Mouse (Mus musculus) limb, embryonic 12.5 days (tissue): ENCODE measurements around the gene Haghl. TPM values are rescaled to one million over a fixed set of nuclear protein-coding genes. Genes with fewer than 3 reads are reported as not detected.

ENCODE experiments used
- ATAC-seq: fragments of 200-750 bp; cut with Nextera tagmentation; 2 replicates; pipeline ENCODE4 v1.8.0; 2017; ENCODE audit warnings: low read depth, moderate TSS enrichment; ENCODE audit not compliant: insufficient number of reproducible peaks, insufficient read depth, low FRiP score, low TSS enrichment
- H3K27ac ChIP-seq: fragments of 300-500 bp; sonication (generic); 2 replicates; pipeline ENCODE4 v1.5.1; 2016; ENCODE audit warnings: mild to moderate bottlenecking, moderate library complexity
- H3K27me3 ChIP-seq: fragments of 300-500 bp; sonication (generic); 2 replicates; pipeline ENCODE4 v1.6.1; 2016; ENCODE audit warnings: mild to moderate bottlenecking, moderate library complexity
- H3K36me3 ChIP-seq: fragments of 300-500 bp; sonication (generic); 2 replicates; pipeline ENCODE4 v1.6.1; 2016; ENCODE audit warnings: mild to moderate bottlenecking, moderate library complexity
- H3K4me1 ChIP-seq: fragments of 300-500 bp; sonication (generic); replicated peaks from 2 replicates; pipeline ENCODE4 v1.6.1; 2016
- H3K4me2 ChIP-seq: fragments of 300-500 bp; sonication (generic); 2 replicates; pipeline ENCODE4 v1.6.1; 2016; ENCODE audit warnings: mild to moderate bottlenecking, moderate library complexity
- H3K4me3 ChIP-seq: fragments of 300-500 bp; sonication (generic); replicated peaks from 2 replicates; pipeline ENCODE4 v1.5.1; 2016; ENCODE audit warnings: mild to moderate bottlenecking
- H3K9ac ChIP-seq: fragments of 300-500 bp; sonication (generic); replicated peaks from 2 replicates; pipeline ENCODE4 v1.6.1; 2016; ENCODE audit warnings: mild to moderate bottlenecking, moderate library complexity
- H3K9me3 ChIP-seq: fragments of 300-500 bp; sonication (generic); 2 replicates; pipeline ENCODE4 v1.6.1; 2016; ENCODE audit warnings: mild to moderate bottlenecking, moderate library complexity
- WGBS: fragments of 180-500 bp; shearing (Covaris S2); methylation state at CpG from one replicate; pipeline ENCODE4 v1.1.7; 2016; 5-methylcytosine and 5-hydroxymethylcytosine counted together
- polyA plus RNA-seq: library from polyadenylated mRNA; unstranded; fragments of >200 nt; fragmentation: Nextera tagmentation; extraction: Ambion mirVana; gene quantifications from 2 replicates; pipeline ENCODE4 v1.2.1, GENCODE M21; 2016

Haghl gene
- polyA plus RNA-seq, 1 experiment from 2014 or later: 89.8 TPM

- under 1% methylated on average over 35 of the region's 35 CpGs for WGBS
- peak; percentile 78 for ATAC-seq
- peak within 1 kb of the TSS; percentile 99 for H3K4me2 ChIP-seq
- H3K27me3 ChIP-seq: 0 out of 2 replicates have a peak, but pooled peaks cover 5% of the 10 kb centered on the region
- H3K36me3 ChIP-seq: 0 out of 2 replicates have a peak, but pooled peaks cover 10% of the 10 kb centered on the region
- H3K27ac ChIP-seq: peak within 1 kb of the TSS; percentile 69
- peaks cover 40% of the 10 kb centered on the region for H3K4me1 ChIP-seq
- H3K4me3 ChIP-seq: peak within 1 kb of the TSS; percentile 84
- H3K9me3 ChIP-seq: no peaks in the 10 kb centered on the region
- H3K9ac ChIP-seq: peak within 1 kb of the TSS; percentile 79
Measured at GRCm38 (mm10) chr17:25796951-25797369, 11.5 kb upstream of the Haghl start, which contains the start of gene Metrn. TSS of gene Metrn (minus strand) at chr17:25797136.

- peak; percentile 11; the same call in 1 of the 2 replicates for ATAC-seq
- Histone ChIP-seq H3K9me3 (no peaks in the 10 kb centered on the region), H3K27me3 (0 out of 2 replicates have a peak, but pooled peaks cover 1% of the 10 kb centered on the region), H3K4me3 (peak overlapping the region; percentile 84), H3K36me3 (0 out of 2 replicates have a peak, but pooled peaks cover 10% of the 10 kb centered on the region), H3K27ac (peak overlapping the region; percentile 69; the same call in 1 of the 2 replicates), H3K9ac (peak overlapping the region; percentile 79), H3K4me1 (peaks cover 44% of the 10 kb centered on the region), H3K4me2 (peak overlapping the region; percentile 99)
- under 1% methylated on average over 37 of the region's 37 CpGs for whole genome bisulfite sequencing
Measured at GRCm38 (mm10) chr17:25796211-25796771, 10.8 kb upstream of the Haghl start.

- Histone ChIP-seq H3K4me2 (peak within 1 kb of the TSS; percentile 99), H3K9me3 (no peaks in the 10 kb centered on the region), H3K4me1 (peaks cover 50% of the 10 kb centered on the region), H3K4me3 (peak within 1 kb of the TSS; percentile 84), H3K27ac (peak within 1 kb of the TSS; percentile 69; the same call in 1 of the 2 replicates), H3K9ac (peak within 1 kb of the TSS; percentile 79), H3K27me3 (no peaks in the 10 kb centered on the region), H3K36me3 (0 out of 2 replicates have a peak, but pooled peaks cover 10% of the 10 kb centered on the region)
- ATAC-seq: no peak
- WGBS: 5% methylated on average over 6 of the region's 6 CpGs
Measured at GRCm38 (mm10) chr17:25795609-25796092, 10.2 kb upstream of the Haghl start, which contains the start of gene AC134908.4. TSS of gene AC134908.4 (minus strand) at chr17:25795659.

- Histone ChIP-seq H3K36me3 (0 out of 2 replicates have a peak, but pooled peaks cover 10% of the 10 kb centered on the region), H3K4me3 (peak overlapping the region; percentile 84), H3K9me3 (no peaks in the 10 kb centered on the region), H3K27ac (0 out of 2 replicates have a peak overlapping the region, but pooled peaks have one; percentile 69), H3K27me3 (no peaks in the 10 kb centered on the region), H3K4me1 (peaks cover 52% of the 10 kb centered on the region), H3K9ac (peak overlapping the region; percentile 79; the same call in 1 of the 2 replicates), H3K4me2 (peak overlapping the region; percentile 99)
- no peak for ATAC-seq
- 83% methylated on average over 17 of the region's 17 CpGs for WGBS
Measured at GRCm38 (mm10) chr17:25794998-25795397, 9.5 kb upstream of the Haghl start.

GRCm38 (mm10) chr17:25794197-25794596, 8.7 kb upstream of the Haghl start:
- Histone ChIP-seq H3K4me1 (peaks cover 52% of the 10 kb centered on the region), H3K27ac (no peak overlapping the region), H3K9me3 (no peaks in the 10 kb centered on the region), H3K36me3 (peaks cover 17% of the 10 kb centered on the region), H3K4me2 (no peak overlapping the region), H3K4me3 (no peak overlapping the region), H3K9ac (no peak overlapping the region), H3K27me3 (no peaks in the 10 kb centered on the region)
- ATAC-seq: no peak
- WGBS: 83% methylated on average over 13 of the region's 13 CpGs

GRCm38 (mm10) chr17:25792615-25793014, 7.1 kb upstream of the Haghl start, which contains the start of gene Fam173a:
TSS of gene Fam173a (minus strand) at chr17:25792901.
- Histone ChIP-seq H3K27ac (peak within 1 kb of the TSS; percentile 89), H3K4me1 (peaks cover 52% of the 10 kb centered on the region), H3K36me3 (peaks cover 30% of the 10 kb centered on the region), H3K4me3 (peak within 1 kb of the TSS; percentile 80), H3K4me2 (peak within 1 kb of the TSS; percentile 87), H3K9me3 (no peaks in the 10 kb centered on the region), H3K27me3 (no peaks in the 10 kb centered on the region), H3K9ac (peak within 1 kb of the TSS; percentile 81)
- WGBS: under 1% methylated on average over 14 of the region's 14 CpGs
- no peak for ATAC-seq

GRCm38 (mm10) chr17:25791843-25792527, 6.5 kb upstream of the Haghl start:
- peak overlapping the region; percentile 89 for H3K27ac ChIP-seq
- peaks cover 36% of the 10 kb centered on the region for H3K36me3 ChIP-seq
- peak; percentile 13; the same call in 1 of the 2 replicates for ATAC-seq
- peak overlapping the region; percentile 87 for H3K4me2 ChIP-seq
- H3K4me1 ChIP-seq: peaks cover 47% of the 10 kb centered on the region
- peak overlapping the region; percentile 80 for H3K4me3 ChIP-seq
- peak overlapping the region; percentile 81 for H3K9ac ChIP-seq
- no peaks in the 10 kb centered on the region for H3K9me3 ChIP-seq
- H3K27me3 ChIP-seq: no peaks in the 10 kb centered on the region
- WGBS: under 1% methylated on average over 45 of the region's 45 CpGs

GRCm38 (mm10) chr17:25791320-25791842, 5.9 kb upstream of the Haghl start:
- WGBS: 31% methylated on average over 19 of the region's 19 CpGs
- no peak for ATAC-seq
- peaks cover 46% of the 10 kb centered on the region for H3K4me1 ChIP-seq
- H3K36me3 ChIP-seq: peaks cover 41% of the 10 kb centered on the region
- peak overlapping the region; percentile 80 for H3K4me3 ChIP-seq
- no peaks in the 10 kb centered on the region for H3K9me3 ChIP-seq
- H3K4me2 ChIP-seq: peak overlapping the region; percentile 87
- H3K27ac ChIP-seq: peak overlapping the region; percentile 89
- H3K27me3 ChIP-seq: no peaks in the 10 kb centered on the region
- H3K9ac ChIP-seq: peak overlapping the region; percentile 81

GRCm38 (mm10) chr17:25786781-25787504, 1.5 kb upstream of the Haghl start:
- Histone ChIP-seq H3K4me3 (no peak overlapping the region), H3K27ac (no peak overlapping the region), H3K4me2 (no peak overlapping the region), H3K9ac (no peak overlapping the region), H3K36me3 (peaks cover 56% of the 10 kb centered on the region), H3K9me3 (no peaks in the 10 kb centered on the region), H3K27me3 (no peaks in the 10 kb centered on the region), H3K4me1 (peaks cover 36% of the 10 kb centered on the region)
- WGBS: 87% methylated on average over 9 of the region's 9 CpGs
- no peak for ATAC-seq

GRCm38 (mm10) chr17:25786280-25786679, 807 bp upstream of the Haghl start, which contains the start of gene Ccdc78:
TSS of gene Ccdc78 (plus strand) at chr17:25786580.
- Histone ChIP-seq H3K9me3 (no peaks in the 10 kb centered on the region), H3K27me3 (no peaks in the 10 kb centered on the region), H3K9ac (peak within 1 kb of the TSS; percentile 78), H3K27ac (peak within 1 kb of the TSS; percentile 95), H3K4me2 (peak within 1 kb of the TSS; percentile 82), H3K4me3 (peak within 1 kb of the TSS; percentile 64), H3K36me3 (peaks cover 63% of the 10 kb centered on the region), H3K4me1 (peaks cover 32% of the 10 kb centered on the region)
- ATAC-seq: no peak
- 85% methylated on average over 3 of the region's 3 CpGs for WGBS
